Mouse (Mus musculus): Measurements from ENCODE around the gene Baz1b.

- TF ChIP-seq POLR2A (IDR thresholded peaks at IDR 0.05; ENCODE audit: borderline replicate concordance, low read depth, low read length) (no peak), CTCF (IDR thresholded peaks at IDR 0.05; ENCODE audit: low read depth, low read length) (no peak)
Measured at GRCm38 (mm10) chr5:135242608-135243007, 55.5 kb downstream of the Baz1b start.

All from bone marrow macrophage, adult 2 months (primary cell).